Mouse (Mus musculus): ENCODE measurements around the gene Ppp1r36.
A peak's percentile ranks its signal among the peaks of the same experiment; 100 is the strongest.
"Not testable (repeated sequence)": the region's sequence is repeated elsewhere in the genome, so short reads cannot be mapped to it uniquely, and the experiment has no call there.

Ppp1r36 gene

DNA sequence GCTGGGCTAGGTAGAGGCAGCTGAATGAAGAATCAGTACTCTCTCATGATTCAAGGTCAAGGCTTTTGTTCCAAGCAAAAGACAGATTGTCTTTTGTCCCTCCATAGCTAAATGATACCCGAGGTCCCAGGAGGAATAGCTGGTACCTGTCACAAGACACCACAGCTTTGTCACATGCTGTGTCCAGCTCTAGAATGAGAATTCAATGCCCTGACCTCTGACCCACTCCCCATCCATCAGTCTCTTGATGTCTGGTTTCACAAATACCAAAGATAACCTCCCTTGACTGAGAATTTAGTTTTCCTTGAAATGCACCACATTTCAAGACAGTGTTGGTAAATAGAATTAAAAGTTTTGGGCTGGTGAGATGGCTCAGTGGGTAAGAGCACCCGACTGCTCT lies 34.9 kb downstream of the Ppp1r36 start:
- no peak for DNase-seq

DNA sequence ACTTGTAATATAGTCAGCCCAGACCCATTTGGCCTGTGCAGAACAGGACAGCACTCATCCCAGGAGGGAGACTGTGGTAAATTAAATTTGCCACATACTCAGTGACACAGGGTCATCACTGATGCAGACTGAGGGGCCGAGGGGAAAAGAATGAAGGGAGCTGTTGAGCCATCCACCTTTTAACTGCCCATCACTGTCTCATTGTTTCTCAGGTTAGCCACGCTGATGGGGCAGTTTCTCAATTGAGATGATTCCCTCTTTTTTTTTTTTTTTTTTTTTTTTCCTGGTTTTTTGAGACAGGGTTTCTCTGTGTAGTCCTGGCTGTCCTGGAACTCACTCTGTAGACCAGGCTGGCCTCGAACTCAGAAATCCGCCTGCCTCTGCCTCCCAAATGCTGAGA lies 41.1 kb downstream of the Ppp1r36 start:
- not testable (repeated sequence) for DNase-seq

DNA sequence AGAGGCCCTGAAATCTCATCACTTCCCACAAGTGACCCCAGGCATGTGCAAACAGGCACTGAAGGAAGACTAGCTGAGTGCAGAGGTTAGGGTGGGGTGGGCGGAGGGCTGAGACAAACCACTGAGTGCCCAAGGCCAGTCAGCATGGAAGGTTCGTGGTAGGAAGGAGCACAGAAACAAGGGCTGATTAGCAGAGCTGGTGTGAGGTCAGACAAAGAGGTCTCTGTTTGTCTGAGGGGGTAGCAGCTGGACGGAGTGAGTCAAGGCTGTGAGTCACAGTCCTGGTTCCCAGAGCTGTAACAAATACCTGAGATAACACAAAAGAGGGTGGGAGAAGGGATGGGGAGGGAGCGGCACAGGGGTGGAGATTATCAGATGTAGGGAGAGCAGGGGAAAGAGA lies 41.7 kb downstream of the Ppp1r36 start:
- no peak for DNase-seq

DNA sequence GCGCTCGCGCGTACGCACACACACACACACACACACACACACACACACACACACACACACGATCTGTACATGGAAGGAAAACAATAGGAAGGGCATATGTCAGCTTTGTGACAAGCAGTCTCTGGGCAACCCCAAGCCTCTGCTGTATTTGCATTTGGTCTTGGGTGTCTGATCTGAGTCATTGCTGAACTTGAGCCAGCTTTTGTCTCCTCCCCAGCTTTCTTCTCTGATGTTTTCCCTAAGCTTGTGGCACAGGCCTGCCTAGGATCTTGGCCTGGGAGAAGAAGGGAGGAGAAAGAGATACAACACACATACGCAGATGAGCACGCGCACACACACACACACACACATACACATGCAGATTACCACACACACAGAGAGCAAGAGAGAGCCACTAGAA lies 46.1 kb downstream of the Ppp1r36 start:
- DNase-seq = no peak

DNA sequence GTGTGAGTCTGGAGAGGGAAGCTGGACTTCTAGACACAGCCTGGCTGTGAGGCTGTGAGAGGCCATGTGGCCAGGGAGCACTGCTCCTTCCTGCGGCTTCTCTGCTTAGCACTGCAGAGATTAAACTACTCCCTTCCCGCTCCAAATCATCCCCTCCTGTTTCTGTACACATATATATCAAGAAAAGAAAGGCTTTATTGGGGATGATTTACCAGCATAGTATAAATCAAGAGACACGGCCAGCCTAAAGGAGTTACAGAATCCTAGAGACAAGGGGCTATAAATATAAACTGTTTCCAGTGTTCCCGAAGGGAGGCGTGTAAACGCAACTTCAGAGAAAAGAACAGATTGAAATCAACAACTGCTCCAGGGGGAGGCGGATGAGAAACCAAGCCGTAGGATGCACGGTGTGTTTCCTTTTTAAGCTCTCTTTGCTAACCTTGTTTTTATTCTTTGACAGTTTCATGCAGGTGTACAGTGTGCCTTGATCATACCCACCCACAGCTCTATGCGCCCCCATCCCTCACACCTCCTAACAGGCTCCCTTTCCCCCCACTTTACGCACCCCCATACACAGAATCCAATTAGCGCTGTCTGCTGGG lies 47.4 kb downstream of the Ppp1r36 start:
- no peak for DNase-seq

DNA sequence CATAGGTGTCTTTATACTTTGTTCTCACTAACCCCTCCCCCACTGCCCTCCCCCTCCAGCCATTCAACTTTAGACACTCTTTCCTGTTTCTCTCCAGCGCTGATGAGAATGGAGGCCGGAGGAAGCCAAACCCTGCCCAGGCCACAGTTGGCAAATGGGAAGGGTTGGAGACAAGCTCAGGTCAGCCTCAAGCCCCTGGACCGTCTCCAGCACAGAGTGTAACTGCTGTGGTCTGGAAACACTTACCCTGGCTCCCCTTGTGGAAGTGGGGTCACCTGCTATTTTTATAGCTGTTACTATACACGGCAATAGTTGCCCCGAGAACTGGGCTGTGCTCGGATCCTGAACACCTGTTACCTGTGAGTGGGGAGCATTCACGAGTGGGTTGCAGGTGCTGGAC lies 49.3 kb downstream of the Ppp1r36 start:
- DNase-seq = no peak

DNA sequence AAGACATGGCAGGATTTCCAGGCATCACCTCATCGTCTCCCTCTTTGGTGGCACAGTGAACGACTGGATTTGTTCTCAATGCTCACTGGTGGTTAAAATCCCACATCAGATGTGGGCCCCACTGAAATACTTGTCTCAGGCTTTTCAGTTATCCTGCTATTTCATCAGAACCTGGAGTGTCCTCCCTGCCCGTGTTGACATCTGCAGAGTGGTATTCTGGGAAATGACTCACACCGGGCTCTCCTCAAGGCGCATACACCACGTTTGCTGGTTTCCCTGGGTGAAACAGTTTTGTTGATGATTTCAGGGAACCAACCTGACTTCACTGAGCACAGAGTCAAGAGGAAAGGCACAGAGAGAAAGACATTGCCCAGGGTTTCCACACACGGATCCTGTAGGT lies 49.9 kb downstream of the Ppp1r36 start:
- no peak for DNase-seq

DNA sequence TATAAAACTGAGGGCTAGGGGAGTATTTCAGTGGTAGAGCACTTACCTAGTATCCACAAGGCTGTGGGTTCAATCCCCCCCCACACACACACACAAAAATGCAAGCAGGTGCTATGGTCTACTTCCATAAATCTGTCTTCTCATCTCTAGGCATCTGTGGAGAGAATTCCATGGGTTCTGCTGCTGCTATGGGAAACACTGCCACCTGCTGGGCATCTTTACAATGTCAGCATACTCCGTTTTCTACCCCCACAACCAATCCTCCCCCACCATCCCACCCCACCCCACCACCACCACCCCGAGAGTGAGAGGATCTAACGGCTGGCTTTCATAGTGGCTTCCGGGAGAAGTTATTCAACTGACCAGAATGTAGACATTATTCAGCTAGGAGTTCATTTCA lies 54.7 kb downstream of the Ppp1r36 start:
- peak; percentile 69 for DNase-seq

DNA sequence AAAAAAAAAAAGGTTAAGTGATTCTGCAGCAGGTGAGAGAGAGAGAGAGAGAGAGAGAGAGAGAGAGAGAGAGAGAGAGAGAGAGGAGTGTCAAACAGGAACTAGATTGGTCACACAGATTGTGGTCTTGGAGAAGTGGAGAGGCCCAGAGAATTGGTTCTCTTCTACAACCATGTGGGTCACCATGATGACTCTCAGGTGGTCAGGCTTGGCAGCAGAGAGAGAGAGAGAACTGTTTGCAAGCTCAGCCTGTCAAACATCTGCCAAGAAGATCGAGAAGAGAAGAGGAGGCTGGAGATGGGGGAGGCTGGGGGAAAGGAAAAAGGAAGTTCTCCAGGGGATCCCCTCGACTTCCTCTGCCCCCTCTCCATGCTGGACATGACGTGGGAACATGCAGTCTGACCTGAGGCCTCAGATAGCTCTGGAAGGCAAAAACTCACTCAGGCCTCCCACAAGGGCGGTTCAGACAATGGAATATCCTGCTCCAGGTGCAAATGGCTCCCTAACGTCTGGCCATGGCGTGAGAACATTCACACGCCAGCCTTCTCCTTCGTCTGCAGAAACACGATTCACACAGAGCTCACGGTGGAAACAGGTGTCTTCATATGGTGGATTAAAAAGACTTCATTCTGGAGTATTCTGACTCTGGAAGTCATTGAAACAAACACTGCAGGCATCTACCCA lies 56.4 kb downstream of the Ppp1r36 start:
- DNase-seq = no peak

DNA sequence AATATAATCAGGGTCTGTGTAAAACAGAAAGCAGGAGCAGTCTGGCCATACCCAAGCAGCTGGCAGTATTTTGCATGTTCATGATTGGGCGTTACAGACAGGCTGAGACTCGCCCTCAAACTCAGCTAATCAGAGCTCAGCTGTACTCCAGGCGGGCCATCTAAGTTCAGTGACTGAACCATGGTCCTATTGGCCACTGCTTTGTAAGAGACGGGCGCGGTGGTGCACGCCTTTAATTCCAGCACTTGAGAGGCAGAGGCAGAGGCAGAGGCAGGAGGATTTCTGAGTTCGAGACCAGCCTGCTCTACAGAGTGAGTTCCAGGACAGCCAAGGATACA lies 56.9 kb downstream of the Ppp1r36 start:
- DNase-seq = no peak

DNA sequence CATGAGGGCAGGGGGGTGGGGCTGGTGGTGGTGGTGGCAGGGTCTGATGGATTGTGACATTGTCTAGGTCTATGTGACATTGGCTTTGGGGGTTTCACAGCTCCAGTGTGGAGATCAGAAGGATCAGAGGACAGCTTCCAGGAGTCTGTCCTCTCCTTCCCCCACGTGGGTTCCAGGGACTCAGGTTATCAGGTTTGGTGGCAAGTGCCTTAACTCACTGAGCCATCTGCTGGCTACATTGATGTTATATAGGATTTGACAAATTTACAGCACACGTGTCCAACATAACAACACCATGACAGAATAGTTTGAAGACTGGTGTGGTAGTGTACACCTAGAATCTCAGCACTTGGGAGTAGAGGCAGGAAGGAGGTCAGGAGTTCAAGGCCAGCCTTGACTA lies 57.5 kb downstream of the Ppp1r36 start:
- no peak for DNase-seq

DNA sequence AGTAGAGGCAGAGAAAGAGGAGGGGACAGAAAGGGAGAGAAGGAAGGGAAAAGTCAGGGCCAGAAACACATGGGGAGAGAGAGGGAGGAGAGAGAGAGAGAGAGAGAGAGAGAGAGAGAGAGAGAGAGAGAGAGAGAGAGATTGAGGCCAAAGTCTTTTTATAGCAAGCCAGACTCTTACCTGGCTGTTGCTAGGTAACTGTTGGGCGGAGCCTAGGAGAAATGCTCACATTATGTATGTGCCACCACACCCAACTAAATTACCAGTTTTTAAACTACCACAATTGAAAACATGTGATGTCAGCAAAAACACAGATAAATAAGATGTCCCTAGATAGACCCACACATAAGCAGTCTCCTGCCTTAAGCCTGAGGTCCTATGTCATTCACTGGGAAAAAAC lies 58.8 kb downstream of the Ppp1r36 start:
- no peak for DNase-seq

DNA sequence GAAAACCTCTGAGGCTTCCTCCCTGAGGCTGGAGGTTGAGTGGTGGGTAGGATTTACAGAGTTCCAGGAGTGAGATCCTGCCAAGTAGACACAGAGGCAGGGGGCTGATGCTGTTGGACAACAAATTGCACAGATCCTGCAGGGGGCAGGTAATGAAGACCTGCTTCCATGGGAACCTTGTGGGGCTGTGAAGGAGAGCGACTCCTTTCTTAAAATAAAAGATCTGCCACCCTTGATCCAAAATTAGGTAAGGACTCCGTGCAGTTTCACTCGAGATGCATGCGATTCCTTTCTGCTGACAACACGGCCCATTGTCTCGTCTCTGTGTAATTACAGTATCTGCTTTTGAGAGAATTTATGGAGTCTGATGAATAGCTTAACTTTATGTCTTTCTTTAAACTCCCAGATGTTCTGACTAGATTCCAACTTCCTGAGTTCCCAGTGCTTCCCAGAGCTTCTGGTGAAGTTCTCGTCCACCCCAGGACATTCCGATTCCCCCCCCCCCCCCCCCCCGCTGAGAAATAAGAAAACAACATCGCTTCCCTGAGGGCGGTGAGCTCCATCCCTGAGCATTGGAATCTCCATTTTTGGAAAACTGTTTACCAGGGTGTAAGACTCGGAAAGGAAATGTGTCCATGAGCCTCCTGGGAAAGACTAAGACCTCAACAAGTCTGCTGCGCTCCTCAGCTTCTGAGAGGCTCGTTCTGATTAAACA lies 61.1 kb downstream of the Ppp1r36 start:
- DNase-seq = no peak

DNA sequence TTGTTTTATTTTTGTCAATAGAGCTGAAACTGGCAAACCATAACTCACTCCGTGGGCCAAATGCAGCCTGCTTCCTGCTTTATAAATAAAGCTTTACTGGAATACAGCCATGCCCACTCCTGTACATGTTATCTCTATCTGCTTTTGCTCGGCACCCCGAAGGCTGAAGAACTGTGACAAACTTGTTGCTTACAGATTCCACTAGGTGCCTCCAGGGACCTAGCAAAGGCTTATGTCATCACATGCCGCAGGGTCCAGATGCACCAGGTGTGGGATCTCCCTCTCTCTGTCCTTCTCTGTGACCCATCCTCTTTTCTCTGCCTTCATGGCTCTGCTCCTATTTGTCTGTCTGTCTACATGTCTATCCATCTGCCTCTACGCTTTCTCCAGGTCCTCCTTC lies 61.8 kb downstream of the Ppp1r36 start:
- no peak for DNase-seq

DNA sequence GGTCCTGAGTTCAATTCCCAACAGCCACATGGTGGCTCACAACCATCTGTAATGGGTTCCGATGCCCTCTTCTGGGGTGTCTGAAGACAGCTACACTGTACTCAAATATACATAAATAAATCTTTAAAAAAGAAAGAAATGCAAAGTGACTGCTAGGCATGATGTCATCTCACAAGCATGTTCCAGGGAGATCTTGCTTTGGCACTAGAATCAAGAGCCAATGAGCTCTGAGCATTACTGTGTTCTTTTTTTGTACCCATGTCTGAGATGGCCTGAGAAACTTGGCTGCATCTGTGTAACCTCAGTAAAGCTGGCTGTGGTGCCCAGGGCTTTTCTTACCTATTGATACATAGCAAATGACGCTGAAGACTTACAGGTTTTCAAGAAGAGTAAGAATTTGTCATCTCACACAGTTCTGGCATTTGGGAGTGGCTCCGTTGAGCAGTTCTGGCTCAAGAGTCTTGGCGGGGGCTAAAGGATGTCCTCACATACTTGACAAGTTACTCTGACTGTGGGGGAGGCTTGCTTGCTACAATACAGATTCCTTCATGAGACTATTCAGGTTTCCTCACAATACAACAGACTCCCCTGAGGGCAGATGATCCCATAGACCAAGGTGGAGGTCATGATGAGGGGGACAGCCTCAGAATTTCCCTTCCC lies 62.6 kb downstream of the Ppp1r36 start:
- no peak for DNase-seq

DNA sequence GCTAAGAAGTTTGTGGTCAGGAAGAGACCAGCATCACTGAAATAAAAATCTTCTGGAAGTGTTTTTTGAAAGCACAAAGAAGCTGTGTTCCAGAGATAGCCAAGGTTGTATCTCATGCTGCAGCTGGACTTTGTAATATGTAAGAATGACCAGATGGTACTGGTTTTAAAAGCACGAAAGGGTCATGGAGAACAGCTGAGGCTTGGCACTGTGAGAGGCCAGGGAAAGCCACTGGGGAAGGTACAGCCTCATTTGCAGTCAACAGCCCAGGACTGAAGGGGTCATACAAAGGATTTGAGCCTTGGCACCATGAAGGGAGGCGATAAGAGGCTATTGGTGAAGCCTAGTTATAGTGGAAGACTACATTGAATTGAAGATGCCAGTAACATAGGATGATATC lies 65.1 kb downstream of the Ppp1r36 start:
- no peak for DNase-seq

DNA sequence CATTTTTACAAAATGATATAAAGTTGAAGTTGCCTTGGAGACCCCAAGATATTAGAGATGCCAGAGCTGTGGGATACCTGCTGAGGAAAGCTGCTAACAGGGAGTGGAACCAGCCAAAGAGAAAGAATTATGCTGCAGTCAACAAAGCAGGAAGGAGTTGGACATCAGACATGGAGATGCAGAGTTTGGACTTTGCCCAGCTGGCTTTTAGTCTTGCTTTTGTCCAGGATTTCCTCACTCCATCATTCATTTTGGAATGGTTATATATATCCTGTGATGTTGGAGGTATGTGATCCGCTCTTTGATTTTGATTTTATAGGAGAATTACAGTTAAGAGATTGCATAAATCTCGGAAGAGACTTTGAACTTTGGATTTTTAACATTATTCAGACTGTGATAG lies 65.6 kb downstream of the Ppp1r36 start:
- no peak for DNase-seq

DNA sequence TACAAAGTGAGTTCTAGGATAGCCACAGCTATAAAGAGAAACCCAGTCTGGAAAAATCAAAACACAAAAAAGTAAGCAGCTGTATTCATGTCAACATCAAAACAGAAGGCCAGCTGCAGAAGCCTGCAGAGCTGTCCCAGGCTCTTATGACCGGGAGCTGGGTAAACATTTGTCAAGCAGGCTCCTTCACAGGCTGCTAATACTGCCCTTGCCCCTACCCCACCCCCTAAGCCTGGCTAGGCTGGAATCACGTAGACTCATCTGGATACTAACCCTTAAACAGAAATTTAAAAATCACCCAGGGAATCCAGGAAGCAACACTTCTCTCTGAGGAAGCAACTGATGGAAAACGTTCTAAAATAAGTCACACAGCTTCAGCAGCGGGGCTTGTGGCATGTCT lies 67.5 kb downstream of the Ppp1r36 start:
- no peak for DNase-seq

DNA sequence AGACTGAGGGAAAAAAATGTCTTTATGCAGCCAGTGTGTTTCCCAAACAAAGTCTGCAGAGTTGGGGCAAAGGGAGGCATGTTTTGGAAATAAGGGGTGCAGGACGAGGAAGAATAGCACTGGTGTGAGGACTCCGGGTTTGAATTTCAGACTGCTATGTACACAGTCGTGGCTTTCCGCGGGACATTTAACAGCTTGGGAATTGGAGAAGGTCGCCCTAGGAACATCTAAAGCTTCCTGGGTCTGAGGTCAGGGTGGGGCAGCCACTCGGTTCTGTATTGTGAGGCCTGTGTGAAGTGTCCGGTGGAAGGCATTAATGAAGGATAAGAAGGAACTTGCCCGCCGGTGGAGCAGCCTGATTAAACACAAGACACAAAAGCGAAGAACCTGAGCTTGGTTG lies 68.0 kb downstream of the Ppp1r36 start:
- DNase-seq = no peak

DNA sequence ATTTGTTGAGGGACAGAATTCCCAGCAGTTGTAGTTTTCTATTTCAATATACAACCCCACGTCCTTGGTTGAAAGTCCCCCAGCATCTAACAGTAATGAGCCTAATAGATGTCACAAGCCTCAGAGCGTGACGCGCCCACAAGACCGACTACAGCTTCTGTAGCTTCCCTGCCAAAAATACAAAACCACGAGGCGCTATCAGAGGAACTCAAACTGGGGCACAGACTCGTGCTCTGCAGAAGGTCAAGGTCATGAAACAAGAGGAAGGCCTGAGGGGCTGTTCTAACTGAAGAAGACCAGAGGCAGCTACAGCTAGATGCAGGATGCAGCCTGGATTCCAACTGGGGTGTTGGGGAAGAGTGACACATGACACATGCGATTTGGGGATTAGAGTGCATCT lies 69.6 kb downstream of the Ppp1r36 start:
- no peak for DNase-seq

Measured in kidney, adult 18-20 months (tissue).